Mouse (Mus musculus) heart, postnatal 36 days (tissue): ENCODE results near the gene Orm2. TPM values are rescaled to one million over a fixed set of nuclear protein-coding genes. Genes with fewer than 3 reads are reported as not detected.

Source experiments
- DNase-seq, 2 experiments: peaks; one replicate each; pipeline ENCODE4 v3.0.0; 2021 to 2022
- intact Hi-C: fragments of 180-260 bp; cut with DNase I; formaldehyde crosslinking; loops from one replicate; pipeline ENCODE4 v1.15.1; 2025
- total RNA-seq, 2 experiments: library from RNA; stranded (reverse); gene quantifications; 2 replicates each; pipeline ENCODE4 v1.2.3; 2021

Gene Orm2
- total RNA-seq, 2 experiments from 2014 or later, result not detected

GRCm38 (mm10) chr4:63403040-63403959 lies 41.1 kb downstream of the Orm2 start, which contains the start of gene Akna:
TSS of gene Akna (minus strand) at chr4:63403354.
- intact Hi-C loops, result no loop called here

DNA sequence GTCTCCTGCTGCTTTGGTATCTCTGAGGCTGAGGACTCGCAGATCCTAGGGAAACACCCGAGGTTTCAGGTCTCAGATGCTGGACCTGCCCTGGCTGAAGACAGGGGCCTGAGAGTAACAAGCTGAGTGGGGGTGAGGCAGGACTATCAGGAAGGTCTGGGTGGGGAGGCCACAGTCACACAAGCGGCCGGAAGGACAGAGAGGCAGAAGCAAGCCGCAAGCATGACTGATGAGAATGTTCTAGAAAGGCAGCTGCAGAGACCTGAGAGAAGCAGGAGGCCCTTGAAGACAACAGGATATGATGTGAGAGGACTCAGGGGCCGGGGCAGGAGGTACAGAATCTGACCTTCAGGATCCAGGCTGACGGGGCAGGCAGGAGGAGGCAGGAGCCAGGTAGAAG lies 42.0 kb downstream of the Orm2 start:
- DNase-seq, result peak in 1 of 2 experiments; percentile 20
- intact Hi-C loops, result no loop called here

More at GRCm38 (mm10) chr4:63403040-63403959, 41.1 kb downstream of the Orm2 start, which contains the start of gene Akna:
- peak; percentile 92 to 93 for DNase-seq

DNA sequence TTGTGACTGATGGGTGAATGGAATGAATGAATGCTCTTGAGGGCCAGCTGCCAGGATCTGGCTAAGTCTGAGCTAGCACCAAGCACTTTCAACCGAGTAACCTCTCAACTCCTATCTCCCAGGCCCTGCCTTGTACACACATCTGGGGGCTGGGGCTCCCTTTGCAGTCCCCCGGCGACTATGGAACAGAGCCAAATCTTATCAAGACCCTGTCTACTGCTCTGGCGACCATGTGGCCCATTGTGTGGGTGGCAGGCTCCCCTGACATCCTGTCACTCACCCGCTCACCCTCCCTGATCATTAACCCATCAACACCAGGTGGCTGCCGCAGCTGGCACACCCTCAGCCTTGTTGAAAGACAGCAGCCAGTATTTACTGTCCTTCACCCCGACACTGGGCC lies 42.8 kb downstream of the Orm2 start:
- intact Hi-C loops, result no loop called here

DNA sequence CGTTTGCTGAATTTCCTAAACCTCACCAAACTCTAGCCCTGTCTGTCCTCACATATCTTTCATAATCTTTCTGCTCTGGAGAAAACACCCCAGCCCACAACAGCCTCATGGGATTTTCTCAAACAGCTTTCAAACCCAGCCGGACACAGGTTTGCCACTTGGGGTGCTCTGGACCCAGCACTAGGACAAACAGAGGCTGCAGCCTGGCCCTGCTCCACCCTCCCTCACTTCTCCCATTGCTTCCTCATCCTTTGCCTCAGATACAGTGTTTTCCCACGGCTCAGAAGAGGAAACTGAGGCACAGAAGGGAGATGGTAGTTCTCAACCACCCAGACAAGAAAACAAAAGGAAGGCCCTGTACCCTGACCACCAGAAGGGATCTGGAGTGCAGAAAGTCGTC lies 43.4 kb downstream of the Orm2 start:
- DNase-seq, result no peak
- intact Hi-C loops, result no loop called here

More for the DNA sequence above, 42.8 kb downstream of the Orm2 start:
- DNase-seq, result peak in 1 of 2 experiments; percentile 11

GRCm38 (mm10) chr4:63408247-63408646 lies 46.0 kb downstream of the Orm2 start:
- intact Hi-C loops, result loop anchor here (1.0 kb wide), 1 partner anchor 39 kb away; no protein-coding TSS in a partner anchor
- peak in 1 of 2 experiments; percentile 15 for DNase-seq

DNA sequence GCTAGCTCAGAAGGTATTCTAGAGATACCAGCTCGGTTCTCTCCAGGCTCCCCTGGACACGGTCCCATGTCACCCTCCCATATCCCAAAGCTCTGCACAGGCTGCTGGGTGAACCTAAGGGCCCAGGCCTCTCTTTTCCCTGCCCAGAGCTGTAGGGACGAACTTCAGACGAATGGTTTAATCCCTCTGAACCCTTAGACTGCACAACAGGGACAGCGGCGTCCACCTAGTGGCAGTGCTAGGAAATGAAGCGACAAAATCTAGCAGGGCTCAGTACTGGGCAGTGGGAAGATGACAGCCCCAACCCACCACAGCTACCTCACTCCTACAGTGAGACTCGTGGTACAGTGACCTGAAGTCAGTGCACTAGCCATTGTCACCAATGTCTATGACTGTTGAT lies 46.4 kb downstream of the Orm2 start:
- intact Hi-C loops, result loop anchor here (1.0 kb wide), 1 partner anchor 39 kb away; no protein-coding TSS in a partner anchor
- peak; percentile 71 to 73 for DNase-seq

- intact Hi-C loops, result no loop called here
- peak; percentile 55 to 57 for DNase-seq
These were observed 47.2 kb downstream of the Orm2 start for GRCm38 (mm10) chr4:63409317-63409907.

- intact Hi-C loops, result loop anchor here (5.0 kb wide), 1 partner anchor 147 kb away; the partner anchor contains the start of gene Tmem268
- peak in 1 of 2 experiments; percentile 67 for DNase-seq
These were observed 47.8 kb downstream of the Orm2 start for GRCm38 (mm10) chr4:63409908-63410582.

- intact Hi-C loops, result loop anchor here (5.0 kb wide), 1 partner anchor 147 kb away; the partner anchor contains the start of gene Tmem268
- DNase-seq, result peak; percentile 91
These were observed 48.3 kb downstream of the Orm2 start for GRCm38 (mm10) chr4:63410583-63410934.

- intact Hi-C loops, result loop anchor here (5.0 kb wide), 1 partner anchor 146 kb away; the partner anchor contains the start of gene Tmem268
- DNase-seq, result no peak
These were observed 49.0 kb downstream of the Orm2 start for GRCm38 (mm10) chr4:63411222-63411621.

DNA sequence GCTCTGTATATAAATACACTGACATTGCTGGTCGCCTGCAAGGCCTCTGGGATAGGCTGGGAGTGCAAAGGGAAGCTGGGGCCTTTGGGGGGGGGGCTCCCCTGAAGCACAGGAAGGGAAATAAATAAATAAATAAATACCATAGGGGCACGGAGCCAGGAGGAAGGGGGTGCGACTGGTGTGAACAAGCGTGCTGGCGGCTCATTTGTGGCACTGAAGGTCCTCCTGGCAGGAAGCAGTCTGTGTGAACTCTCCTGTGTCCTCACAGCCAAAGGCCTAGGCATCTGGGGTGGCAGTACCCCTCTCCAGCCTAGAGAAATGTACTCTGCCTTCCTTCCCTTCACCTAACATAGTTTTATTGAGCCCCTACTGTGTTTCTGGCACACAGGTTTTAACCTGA lies 52.7 kb downstream of the Orm2 start:
- intact Hi-C loops, result loop anchor here (5.0 kb wide), 3 partner anchors 142 to 1077 kb away; partner anchors contain the start of gene Tmem268
- DNase-seq, result no peak

Other genes with a start within 250 kb of the Orm2 start
- gene Ambp, start 207.7 kb upstream of the Orm2 start, total RNA-seq, result not detected
- gene Kif12, start 190.3 kb upstream of the Orm2 start, total RNA-seq, result not detected
- 1 to 10 TPM; 1.1 to 1.4 TPM for gene Col27a1, start 148.4 kb upstream of the Orm2 start, total RNA-seq
- 1 to 10 TPM in 1 of 2 experiments, not detected in 1; 1.5 TPM for gene Orm1, start 17.9 kb upstream of the Orm2 start, total RNA-seq
- 1 to 10 TPM; 2.0 to 2.1 TPM for gene Orm3, start 6.3 kb upstream of the Orm2 start, total RNA-seq
- 1 to 10 TPM; 3.6 to 4.0 TPM for gene Akna, start 40.9 kb downstream of the Orm2 start, total RNA-seq
- gene Whrn, start 133.5 kb downstream of the Orm2 start, total RNA-seq, result 10 to 100 TPM; 26.3 to 33.2 TPM
- 100 to 1,000 TPM; 150 to 161 TPM for gene Atp6v1g1, start 182.3 kb downstream of the Orm2 start, total RNA-seq
- 10 to 100 TPM in 1 of 2 experiments, 1 to 10 TPM in 1; 8.4 to 12.2 TPM for gene Tmem268, start 196.3 kb downstream of the Orm2 start, total RNA-seq
- gene Gm11213, start 242.8 kb downstream of the Orm2 start, total RNA-seq, result not detected